Mouse (Mus musculus) embryonic facial prominence, embryonic 15.5 days (tissue): ENCODE measurements around the gene Pdia2. TPM values are rescaled to one million over a fixed set of nuclear protein-coding genes. Genes with fewer than 3 reads are reported as not detected.
A peak's percentile ranks its signal among the peaks of the same experiment; 100 is the strongest.

Experiments
- ATAC-seq: fragments of 200-750 bp; cut with Nextera tagmentation; 2 replicates; pipeline ENCODE4 v1.8.0; 2017; ENCODE audit warnings: low read depth, moderate TSS enrichment; ENCODE audit not compliant: insufficient number of reproducible peaks, low FRiP score, low TSS enrichment
- H3K27ac ChIP-seq: fragments of 300-500 bp; sonication (generic); replicated peaks from 2 replicates; pipeline ENCODE4 v1.5.1; 2015; ENCODE audit warnings: mild to moderate bottlenecking, inconsistent platforms
- H3K27me3 ChIP-seq: fragments of 300-500 bp; sonication (generic); 2 replicates; pipeline ENCODE4 v1.6.1; 2015; ENCODE audit warnings: inconsistent platforms
- H3K36me3 ChIP-seq: fragments of 300-500 bp; sonication (generic); 2 replicates; pipeline ENCODE4 v1.6.1; 2015; ENCODE audit warnings: mild to moderate bottlenecking, inconsistent platforms
- H3K4me1 ChIP-seq: fragments of 300-500 bp; sonication (generic); 2 replicates; pipeline ENCODE4 v1.6.1; 2015; ENCODE audit warnings: inconsistent platforms
- H3K4me2 ChIP-seq: fragments of 300-500 bp; sonication (generic); replicated peaks from 2 replicates; pipeline ENCODE4 v1.6.1; 2015; ENCODE audit warnings: mild to moderate bottlenecking, inconsistent platforms
- H3K4me3 ChIP-seq: fragments of 300-500 bp; sonication (generic); replicated peaks from 2 replicates; pipeline ENCODE4 v1.5.1; 2015; ENCODE audit warnings: mild to moderate bottlenecking, inconsistent platforms
- H3K9ac ChIP-seq: fragments of 300-500 bp; sonication (generic); 2 replicates; pipeline ENCODE4 v1.6.1; 2015; ENCODE audit warnings: inconsistent platforms
- H3K9me3 ChIP-seq: fragments of 300-500 bp; sonication (generic); replicated peaks from 2 replicates; pipeline ENCODE4 v1.6.1; 2016; ENCODE audit warnings: inconsistent platforms
- WGBS: fragments of 180-500 bp; shearing (Covaris S2); methylation state at CpG from one replicate; pipeline ENCODE4 v1.1.7; 2015; 5-methylcytosine and 5-hydroxymethylcytosine counted together
- polyA plus RNA-seq: library from polyadenylated mRNA; unstranded; fragments of >200 nt; fragmentation: Nextera tagmentation; extraction: Ambion mirVana; gene quantifications from 2 replicates; pipeline ENCODE4 v1.2.1, GENCODE M21; 2015

Gene Pdia2
- polyA plus RNA-seq, 1 experiment from 2014 or later: 0.67 TPM

DNA sequence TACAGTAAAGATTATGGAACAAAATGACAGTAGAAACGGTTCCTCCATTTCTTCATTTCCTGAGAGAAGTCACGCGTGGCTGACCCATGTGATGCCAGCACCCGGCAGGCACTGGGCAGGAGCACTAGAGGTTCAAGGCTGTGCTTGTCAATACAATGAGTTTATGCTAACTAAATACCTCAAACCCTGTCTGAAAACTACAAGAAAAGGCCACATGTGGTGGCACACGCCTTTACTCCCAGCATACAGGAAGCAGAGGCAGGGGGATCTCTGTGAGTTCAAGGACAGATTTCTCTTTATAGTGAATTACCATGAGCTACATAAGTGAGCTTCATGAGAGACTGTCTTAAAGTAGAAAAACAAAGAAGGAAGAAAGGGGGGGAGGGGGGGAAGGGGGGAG is 32.3 kb upstream of the Pdia2 start:
- Histone ChIP-seq H3K9ac (no peak overlapping the region), H3K36me3 (peaks cover 3% of the 10 kb centered on the region; the same call in 1 of the 2 replicates), H3K27me3 (no peaks in the 10 kb centered on the region), H3K4me1 (peaks cover 7% of the 10 kb centered on the region; the same call in 1 of the 2 replicates), H3K4me2 (no peak overlapping the region), H3K27ac (no peak overlapping the region), H3K4me3 (no peak overlapping the region), H3K9me3 (no peaks in the 10 kb centered on the region)
- WGBS: 87% methylated on average over 5 of the region's 5 CpGs
- no peak for ATAC-seq

- 86% methylated on average over 5 of the region's 5 CpGs for WGBS
- H3K9me3 ChIP-seq: no peaks in the 10 kb centered on the region
- H3K4me2 ChIP-seq: no peak overlapping the region
- no peak overlapping the region for H3K4me3 ChIP-seq
- H3K36me3 ChIP-seq: peaks cover 3% of the 10 kb centered on the region; the same call in 1 of the 2 replicates
- no peak for ATAC-seq
- no peak overlapping the region for H3K27ac ChIP-seq
- H3K9ac ChIP-seq: no peak overlapping the region
- no peaks in the 10 kb centered on the region for H3K4me1 ChIP-seq
- no peaks in the 10 kb centered on the region for H3K27me3 ChIP-seq
These were observed 30.9 kb upstream of the Pdia2 start for GRCm38 (mm10) chr17:26229776-26230175.

DNA sequence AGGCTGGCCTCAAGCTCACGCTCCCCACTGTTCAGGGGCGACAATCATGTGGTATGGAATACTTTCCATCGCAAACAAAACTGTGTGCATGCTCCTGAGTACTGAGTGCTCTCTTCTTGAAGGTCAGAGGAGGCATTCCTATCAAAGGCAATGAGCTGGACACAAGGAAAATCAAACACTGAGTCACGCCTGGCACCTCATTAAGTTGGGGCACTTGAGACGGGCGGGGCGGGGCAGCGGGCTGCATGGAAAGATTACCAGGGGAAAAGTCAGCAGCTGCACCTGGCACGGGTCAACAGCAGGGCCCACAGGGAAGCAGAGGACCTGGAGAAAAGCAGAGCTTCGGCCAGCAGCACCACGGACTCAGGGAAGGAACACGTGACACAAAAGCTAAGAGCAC is 26.3 kb upstream of the Pdia2 start:
- Histone ChIP-seq H3K27me3 (no peaks in the 10 kb centered on the region), H3K9ac (no peak overlapping the region), H3K27ac (no peak overlapping the region), H3K4me3 (no peak overlapping the region), H3K4me1 (no peaks in the 10 kb centered on the region), H3K9me3 (no peaks in the 10 kb centered on the region), H3K36me3 (no peaks in the 10 kb centered on the region), H3K4me2 (no peak overlapping the region)
- ATAC-seq: no peak
- 87% methylated on average over 12 of the region's 12 CpGs for WGBS

DNA sequence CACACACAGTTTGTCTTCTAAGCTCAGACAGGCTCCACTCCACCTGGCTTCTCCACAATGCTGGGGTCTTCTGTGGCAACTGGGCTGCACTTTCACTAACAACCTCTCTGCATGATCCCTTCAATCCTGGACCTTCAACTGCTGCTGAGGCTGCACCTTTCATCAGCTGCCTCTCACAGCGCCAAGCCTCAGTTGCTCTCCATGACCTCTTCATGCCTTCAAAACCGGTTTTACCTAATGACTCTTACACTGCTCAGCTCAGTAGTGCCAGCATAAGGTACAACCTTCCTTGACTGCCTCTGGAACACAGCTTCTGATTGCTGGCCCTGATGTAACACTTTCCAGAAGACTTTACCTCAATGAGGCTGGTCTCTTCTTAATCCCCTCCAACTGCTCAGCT is 22.6 kb upstream of the Pdia2 start:
- H3K9ac ChIP-seq: no peak overlapping the region
- 57% methylated on average over 2 of the region's 2 CpGs for WGBS
- peaks cover 16% of the 10 kb centered on the region for H3K36me3 ChIP-seq
- no peak overlapping the region for H3K27ac ChIP-seq
- H3K4me1 ChIP-seq: no peaks in the 10 kb centered on the region
- no peak for ATAC-seq
- H3K4me2 ChIP-seq: no peak overlapping the region
- no peaks in the 10 kb centered on the region for H3K9me3 ChIP-seq
- no peaks in the 10 kb centered on the region for H3K27me3 ChIP-seq
- H3K4me3 ChIP-seq: no peak overlapping the region

GRCm38 (mm10) chr17:26212681-26213080 is 13.8 kb upstream of the Pdia2 start:
- Histone ChIP-seq H3K9me3 (no peaks in the 10 kb centered on the region), H3K27ac (no peak overlapping the region)
- ATAC-seq: no peak

GRCm38 (mm10) chr17:26212241-26212640 is 13.4 kb upstream of the Pdia2 start:
- Histone ChIP-seq H3K9ac (no peak overlapping the region), H3K9me3 (no peaks in the 10 kb centered on the region), H3K27ac (no peak overlapping the region), H3K27me3 (no peaks in the 10 kb centered on the region), H3K36me3 (peaks cover 18% of the 10 kb centered on the region; the same call in 1 of the 2 replicates), H3K4me1 (no peaks in the 10 kb centered on the region), H3K4me3 (no peak overlapping the region), H3K4me2 (no peak overlapping the region)
- WGBS: 84% methylated on average over 7 of the region's 7 CpGs
- no peak for ATAC-seq

More at GRCm38 (mm10) chr17:26212681-26213080, 13.8 kb upstream of the Pdia2 start:
- Histone ChIP-seq H3K9ac (no peak overlapping the region), H3K4me3 (no peak overlapping the region), H3K4me1 (no peaks in the 10 kb centered on the region), H3K36me3 (peaks cover 18% of the 10 kb centered on the region; the same call in 1 of the 2 replicates), H3K27me3 (no peaks in the 10 kb centered on the region), H3K4me2 (no peak overlapping the region)
- WGBS: 80% methylated on average over 11 of the region's 11 CpGs

- H3K9ac ChIP-seq: no peak within 1 kb of the TSS
- peaks cover 12% of the 10 kb centered on the region for H3K4me1 ChIP-seq
- H3K27me3 ChIP-seq: peaks cover 9% of the 10 kb centered on the region
- no peak for ATAC-seq
- H3K27ac ChIP-seq: no peak within 1 kb of the TSS
- H3K36me3 ChIP-seq: no peaks in the 10 kb centered on the region
- no peak within 1 kb of the TSS for H3K4me2 ChIP-seq
- WGBS: 87% methylated on average over 12 of the region's 12 CpGs
- H3K9me3 ChIP-seq: no peaks in the 10 kb centered on the region
- no peak within 1 kb of the TSS for H3K4me3 ChIP-seq
These were observed 8.8 kb upstream of the Pdia2 start, which contains the start of gene Arhgdig for GRCm38 (mm10) chr17:26207686-26208085. TSS of gene Arhgdig (minus strand) at chr17:26207786.

GRCm38 (mm10) chr17:26206392-26206791 is 7.5 kb upstream of the Pdia2 start:
- Histone ChIP-seq H3K36me3 (no peaks in the 10 kb centered on the region), H3K4me1 (peaks cover 18% of the 10 kb centered on the region), H3K9me3 (no peaks in the 10 kb centered on the region), H3K9ac (no peak overlapping the region), H3K4me3 (no peak overlapping the region), H3K27me3 (peaks cover 22% of the 10 kb centered on the region), H3K27ac (no peak overlapping the region), H3K4me2 (no peak overlapping the region)
- no peak for ATAC-seq
- 54% methylated on average over 1 of the region's 1 CpGs for WGBS

DNA sequence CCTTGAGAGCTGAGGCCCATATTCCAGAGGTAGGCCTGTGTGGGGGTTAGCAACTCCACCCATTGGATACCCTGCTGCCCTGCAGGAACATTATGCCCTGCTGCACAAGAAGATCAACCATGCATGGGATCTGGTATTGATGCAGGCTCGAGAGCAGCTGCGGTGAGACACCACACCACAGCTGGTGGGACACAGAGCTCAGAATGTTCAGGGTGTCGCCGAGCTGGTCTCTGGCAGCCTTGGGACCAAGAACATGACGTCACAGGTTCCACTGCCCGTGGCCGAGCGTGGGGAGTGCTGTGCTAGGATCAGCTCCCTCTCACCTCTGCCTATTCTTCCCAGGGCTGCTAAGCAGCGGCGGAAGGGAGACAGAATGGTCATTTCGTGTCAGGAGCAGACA is 5.9 kb upstream of the Pdia2 start:
- peaks cover 37% of the 10 kb centered on the region for H3K27me3 ChIP-seq

GRCm38 (mm10) chr17:26203321-26203811 is 4.5 kb upstream of the Pdia2 start:
- Histone ChIP-seq H3K27ac (no peak overlapping the region), H3K27me3 (peaks cover 44% of the 10 kb centered on the region), H3K4me1 (peaks cover 29% of the 10 kb centered on the region), H3K4me3 (peak overlapping the region; percentile 54), H3K36me3 (no peaks in the 10 kb centered on the region), H3K4me2 (peak overlapping the region; percentile 95), H3K9me3 (no peaks in the 10 kb centered on the region), H3K9ac (peak overlapping the region; percentile 15; the same call in 1 of the 2 replicates)
- WGBS: under 1% methylated on average over 30 of the region's 30 CpGs
- 0 out of 2 replicates have a peak, but pooled peaks have one; percentile 9 for ATAC-seq

More for the DNA sequence above, 5.9 kb upstream of the Pdia2 start:
- H3K4me1 ChIP-seq: peaks cover 29% of the 10 kb centered on the region
- no peaks in the 10 kb centered on the region for H3K36me3 ChIP-seq
- no peak overlapping the region for H3K4me2 ChIP-seq
- no peak overlapping the region for H3K27ac ChIP-seq
- ATAC-seq: no peak
- H3K9ac ChIP-seq: no peak overlapping the region
- WGBS: 30% methylated on average over 11 of the region's 11 CpGs
- H3K4me3 ChIP-seq: no peak overlapping the region
- H3K9me3 ChIP-seq: no peaks in the 10 kb centered on the region

DNA sequence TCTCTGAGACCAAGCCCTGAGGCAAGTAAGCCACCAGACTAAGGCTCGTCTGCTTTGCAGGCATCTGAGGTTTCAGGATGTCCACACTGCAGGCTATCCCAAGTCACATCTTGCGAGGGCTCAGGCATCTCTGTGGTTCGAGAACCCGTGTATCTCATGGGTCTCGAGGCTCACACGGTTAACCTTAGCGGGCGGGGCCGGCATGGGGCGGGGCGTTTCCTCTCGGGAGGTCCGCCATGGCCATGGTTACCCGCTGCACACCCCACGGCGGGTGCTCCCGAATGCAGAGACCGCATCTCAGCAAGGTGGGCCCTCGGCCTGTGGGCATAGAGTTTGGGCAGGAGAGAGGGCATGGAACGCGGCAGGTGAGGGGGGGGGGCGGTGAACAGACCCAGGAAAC is 3.9 kb upstream of the Pdia2 start, which contains the start of gene Rgs11:
Gene Rgs11, plus strand, starts transcription at position 215 of the 400 bp plus-strand sequence.
- Histone ChIP-seq H3K4me2 (peak within 1 kb of the TSS; percentile 98), H3K4me1 (peaks cover 29% of the 10 kb centered on the region), H3K27ac (no peak within 1 kb of the TSS), H3K36me3 (peaks cover 5% of the 10 kb centered on the region; the same call in 1 of the 2 replicates), H3K4me3 (peak within 1 kb of the TSS; percentile 54), H3K27me3 (peaks cover 44% of the 10 kb centered on the region), H3K9ac (peak within 1 kb of the TSS; percentile 15; the same call in 1 of the 2 replicates), H3K9me3 (no peaks in the 10 kb centered on the region)
- WGBS: 2% methylated on average over 22 of the region's 22 CpGs
- ATAC-seq: no peak

DNA sequence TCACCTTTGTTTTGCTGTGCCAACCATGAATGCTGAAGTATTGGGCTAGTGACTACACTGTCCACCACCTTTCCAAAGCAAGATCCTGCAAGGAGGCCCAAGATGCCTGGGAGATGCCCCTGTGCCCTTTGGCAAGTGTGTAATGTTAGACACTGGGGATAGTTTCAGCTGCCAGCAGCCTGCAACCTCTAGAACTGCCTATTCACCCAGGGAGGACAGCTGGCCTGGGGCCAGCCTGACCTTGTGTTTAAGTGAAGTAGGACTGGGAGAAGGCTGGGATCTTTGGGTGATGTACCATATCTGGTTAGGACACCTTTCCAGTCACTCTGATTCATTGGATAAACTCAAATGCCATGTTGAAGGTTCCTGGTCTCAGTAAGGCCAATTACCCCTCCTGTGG is 3.1 kb upstream of the Pdia2 start:
- H3K9me3 ChIP-seq: no peaks in the 10 kb centered on the region
- H3K4me1 ChIP-seq: peaks cover 29% of the 10 kb centered on the region
- no peak overlapping the region for H3K27ac ChIP-seq
- H3K4me2 ChIP-seq: no peak overlapping the region; the same call in 1 of the 2 replicates
- H3K4me3 ChIP-seq: no peak overlapping the region
- peaks cover 44% of the 10 kb centered on the region for H3K27me3 ChIP-seq
- H3K36me3 ChIP-seq: peaks cover 12% of the 10 kb centered on the region
- no peak for ATAC-seq
- no peak overlapping the region for H3K9ac ChIP-seq
